Mouse (Mus musculus): Measurements from ENCODE around the gene Gipr.

The Gipr gene

GRCm38 (mm10) chr7:19165656-19166423 is at the start of gene Gipr:
TSS of gene Gipr (minus strand) at chr7:19166127.
- DNase-seq = no peak

GRCm38 (mm10) chr7:19214940-19215339 is 49.0 kb upstream of the Gipr start:
- DNase-seq = no peak

GRCm38 (mm10) chr7:19214369-19214768 is 48.4 kb upstream of the Gipr start:
- no peak for DNase-seq

- no peak for DNase-seq
Observed at GRCm38 (mm10) chr7:19213385-19213784, 47.5 kb upstream of the Gipr start.

- peak; percentile 42 for DNase-seq
Observed at GRCm38 (mm10) chr7:19211996-19212755, 46.2 kb upstream of the Gipr start, which contains the start of gene Gpr4. TSS of gene Gpr4 (plus strand) at chr7:19212538.

GRCm38 (mm10) chr7:19211041-19211675 is 45.2 kb upstream of the Gipr start:
- no peak for DNase-seq

- no peak for DNase-seq
Observed at GRCm38 (mm10) chr7:19210010-19210409, 44.1 kb upstream of the Gipr start.

GRCm38 (mm10) chr7:19209494-19209893 is 43.6 kb upstream of the Gipr start:
- DNase-seq = no peak

- DNase-seq = peak; percentile 61
Observed at GRCm38 (mm10) chr7:19208944-19209472, 43.1 kb upstream of the Gipr start.

GRCm38 (mm10) chr7:19208201-19208910 is 42.4 kb upstream of the Gipr start:
- no peak for DNase-seq

GRCm38 (mm10) chr7:19202065-19202850 is 36.3 kb upstream of the Gipr start:
- no peak for DNase-seq

- DNase-seq = no peak
Observed at GRCm38 (mm10) chr7:19201660-19202059, 35.7 kb upstream of the Gipr start.

GRCm38 (mm10) chr7:19197985-19198384 is 32.1 kb upstream of the Gipr start:
- DNase-seq = no peak

- peak; percentile 58 for DNase-seq
Observed at GRCm38 (mm10) chr7:19196676-19197075, 30.7 kb upstream of the Gipr start.

GRCm38 (mm10) chr7:19194676-19195075 is 28.7 kb upstream of the Gipr start:
- no peak for DNase-seq

- DNase-seq = no peak
Observed at GRCm38 (mm10) chr7:19184758-19185157, 18.8 kb upstream of the Gipr start.

- no peak for DNase-seq
Observed at GRCm38 (mm10) chr7:19184250-19184649, 18.3 kb upstream of the Gipr start.

- no peak for DNase-seq
Observed at GRCm38 (mm10) chr7:19180862-19181429, 15.0 kb upstream of the Gipr start.

- DNase-seq = no peak
Observed at GRCm38 (mm10) chr7:19179936-19180335, 14.0 kb upstream of the Gipr start.

GRCm38 (mm10) chr7:19179173-19179572 is 13.2 kb upstream of the Gipr start:
- peak; percentile 72 for DNase-seq

GRCm38 (mm10) chr7:19178443-19179092 is 12.6 kb upstream of the Gipr start:
- peak; percentile 89 for DNase-seq

All from right cerebral cortex, postnatal 4 days (tissue).